Mouse (Mus musculus): ENCODE data around the gene Mael. TPM values are rescaled to one million over a fixed set of nuclear protein-coding genes. Genes with fewer than 3 reads are reported as not detected.

Gene Mael
- polyA plus RNA-seq, 1 experiment from 2014 or later: 0.13 TPM

GRCm38 (mm10) chr1:166165159-166165558 is 73.4 kb downstream of the Mael start:
- H3K36me3 ChIP-seq (ENCODE audit: control insufficient read depth, insufficient read depth): no peaks in the 10 kb centered on the region
- no peaks in the 10 kb centered on the region for H3K9me3 ChIP-seq (replicated peaks; ENCODE audit: control insufficient read depth, low read length)
- H3K27ac ChIP-seq (ENCODE audit: low read length): no peak overlapping the region
- ATAC-seq (replicated peaks; ENCODE audit: extremely low read depth, insufficient read depth, low FRiP score): no peak
- WGBS: 87% methylated on average over 9 of the region's 9 CpGs
- no peak overlapping the region for H3K9ac ChIP-seq (ENCODE audit: low read length)
- H3K27me3 ChIP-seq (ENCODE audit: control insufficient read depth, insufficient read depth, low read length): no peaks in the 10 kb centered on the region; the same call in 1 of the 2 replicates
- no peak overlapping the region for H3K4me3 ChIP-seq (ENCODE audit: low read length)
- H3K4me2 ChIP-seq (ENCODE audit: low read depth, low read length): no peak overlapping the region
- H3K4me1 ChIP-seq (ENCODE audit: control insufficient read depth, insufficient read depth, low read length): no peaks in the 10 kb centered on the region

- ATAC-seq (replicated peaks; ENCODE audit: extremely low read depth, insufficient read depth, low FRiP score): no peak
- peaks cover 5% of the 10 kb centered on the region for H3K27me3 ChIP-seq (ENCODE audit: control insufficient read depth, insufficient read depth, low read length)
- 89% methylated on average over 14 of the region's 14 CpGs for WGBS
- H3K4me1 ChIP-seq (ENCODE audit: control insufficient read depth, insufficient read depth, low read length): no peaks in the 10 kb centered on the region
- no peaks in the 10 kb centered on the region for H3K9me3 ChIP-seq (replicated peaks; ENCODE audit: control insufficient read depth, low read length)
- H3K4me3 ChIP-seq (ENCODE audit: low read length): no peak overlapping the region
- no peak overlapping the region for H3K4me2 ChIP-seq (ENCODE audit: low read depth, low read length)
- H3K9ac ChIP-seq (ENCODE audit: low read length): no peak overlapping the region
- no peak overlapping the region for H3K27ac ChIP-seq (ENCODE audit: low read length)
- no peaks in the 10 kb centered on the region for H3K36me3 ChIP-seq (ENCODE audit: control insufficient read depth, insufficient read depth)
These were observed 74.0 kb downstream of the Mael start for GRCm38 (mm10) chr1:166164580-166164979.

- Histone ChIP-seq H3K27ac (ENCODE audit: low read length) (no peak overlapping the region), H3K9me3 (replicated peaks; ENCODE audit: control insufficient read depth, low read length) (no peaks in the 10 kb centered on the region), H3K36me3 (ENCODE audit: control insufficient read depth, insufficient read depth) (no peaks in the 10 kb centered on the region), H3K4me2 (ENCODE audit: low read depth, low read length) (peak overlapping the region; percentile 39), H3K27me3 (ENCODE audit: control insufficient read depth, insufficient read depth, low read length) (peaks cover 13% of the 10 kb centered on the region), H3K9ac (ENCODE audit: low read length) (no peak overlapping the region), H3K4me3 (ENCODE audit: low read length) (peak overlapping the region; percentile 21; the same call in 1 of the 2 replicates), H3K4me1 (ENCODE audit: control insufficient read depth, insufficient read depth, low read length) (no peaks in the 10 kb centered on the region)
- no peak for ATAC-seq (replicated peaks; ENCODE audit: extremely low read depth, insufficient read depth, low FRiP score)
- WGBS: 17% methylated on average over 24 of the region's 24 CpGs
These were observed 77.7 kb downstream of the Mael start for GRCm38 (mm10) chr1:166160569-166161445.

GRCm38 (mm10) chr1:166160111-166160510 is 78.4 kb downstream of the Mael start:
- no peak overlapping the region for H3K9ac ChIP-seq (ENCODE audit: low read length)
- no peak overlapping the region for H3K4me2 ChIP-seq (ENCODE audit: low read depth, low read length)
- peaks cover 20% of the 10 kb centered on the region for H3K27me3 ChIP-seq (ENCODE audit: control insufficient read depth, insufficient read depth, low read length)
- no peak overlapping the region for H3K4me3 ChIP-seq (ENCODE audit: low read length)
- H3K36me3 ChIP-seq (ENCODE audit: control insufficient read depth, insufficient read depth): no peaks in the 10 kb centered on the region
- H3K9me3 ChIP-seq (replicated peaks; ENCODE audit: control insufficient read depth, low read length): no peaks in the 10 kb centered on the region
- H3K4me1 ChIP-seq (ENCODE audit: control insufficient read depth, insufficient read depth, low read length): no peaks in the 10 kb centered on the region
- H3K27ac ChIP-seq (ENCODE audit: low read length): no peak overlapping the region
- 49% methylated on average over 5 of the region's 5 CpGs for WGBS
- no peak for ATAC-seq (replicated peaks; ENCODE audit: extremely low read depth, insufficient read depth, low FRiP score)

GRCm38 (mm10) chr1:166158664-166159063 is 79.9 kb downstream of the Mael start:
- Histone ChIP-seq H3K9ac (ENCODE audit: low read length) (no peak overlapping the region), H3K4me1 (ENCODE audit: control insufficient read depth, insufficient read depth, low read length) (peaks cover 3% of the 10 kb centered on the region), H3K4me2 (ENCODE audit: low read depth, low read length) (no peak overlapping the region), H3K9me3 (replicated peaks; ENCODE audit: control insufficient read depth, low read length) (no peaks in the 10 kb centered on the region), H3K36me3 (ENCODE audit: control insufficient read depth, insufficient read depth) (no peaks in the 10 kb centered on the region), H3K27ac (ENCODE audit: low read length) (no peak overlapping the region), H3K4me3 (ENCODE audit: low read length) (no peak overlapping the region), H3K27me3 (ENCODE audit: control insufficient read depth, insufficient read depth, low read length) (peaks cover 29% of the 10 kb centered on the region)
- ATAC-seq (replicated peaks; ENCODE audit: extremely low read depth, insufficient read depth, low FRiP score): no peak
- WGBS: 54% methylated on average over 9 of the region's 9 CpGs

GRCm38 (mm10) chr1:166157712-166158111 is 80.8 kb downstream of the Mael start:
- Histone ChIP-seq H3K4me2 (ENCODE audit: low read depth, low read length) (no peak overlapping the region), H3K9ac (ENCODE audit: low read length) (no peak overlapping the region), H3K9me3 (replicated peaks; ENCODE audit: control insufficient read depth, low read length) (no peaks in the 10 kb centered on the region), H3K27me3 (ENCODE audit: control insufficient read depth, insufficient read depth, low read length) (peaks cover 29% of the 10 kb centered on the region), H3K36me3 (ENCODE audit: control insufficient read depth, insufficient read depth) (no peaks in the 10 kb centered on the region), H3K4me1 (ENCODE audit: control insufficient read depth, insufficient read depth, low read length) (peaks cover 3% of the 10 kb centered on the region), H3K4me3 (ENCODE audit: low read length) (no peak overlapping the region), H3K27ac (ENCODE audit: low read length) (no peak overlapping the region)
- no peak for ATAC-seq (replicated peaks; ENCODE audit: extremely low read depth, insufficient read depth, low FRiP score)
- whole genome bisulfite sequencing: 79% methylated on average over 12 of the region's 12 CpGs

GRCm38 (mm10) chr1:166155113-166155494 is 83.4 kb downstream of the Mael start:
- 30% methylated on average over 10 of the region's 10 CpGs for whole genome bisulfite sequencing
- Histone ChIP-seq H3K27ac (ENCODE audit: low read length) (no peak overlapping the region), H3K27me3 (ENCODE audit: control insufficient read depth, insufficient read depth, low read length) (peaks cover 29% of the 10 kb centered on the region), H3K4me1 (ENCODE audit: control insufficient read depth, insufficient read depth, low read length) (peaks cover 3% of the 10 kb centered on the region), H3K36me3 (ENCODE audit: control insufficient read depth, insufficient read depth) (no peaks in the 10 kb centered on the region), H3K9ac (ENCODE audit: low read length) (no peak overlapping the region), H3K4me2 (ENCODE audit: low read depth, low read length) (no peak overlapping the region), H3K4me3 (ENCODE audit: low read length) (no peak overlapping the region), H3K9me3 (replicated peaks; ENCODE audit: control insufficient read depth, low read length) (no peaks in the 10 kb centered on the region)
- ATAC-seq (replicated peaks; ENCODE audit: extremely low read depth, insufficient read depth, low FRiP score): no peak

GRCm38 (mm10) chr1:166154162-166155112 is 84.1 kb downstream of the Mael start:
- H3K4me3 ChIP-seq (ENCODE audit: low read length): peak overlapping the region; percentile 9; the same call in 1 of the 2 replicates
- peaks cover 3% of the 10 kb centered on the region for H3K4me1 ChIP-seq (ENCODE audit: control insufficient read depth, insufficient read depth, low read length)
- H3K36me3 ChIP-seq (ENCODE audit: control insufficient read depth, insufficient read depth): no peaks in the 10 kb centered on the region
- 7% methylated on average over 29 of the region's 29 CpGs for WGBS
- H3K27me3 ChIP-seq (ENCODE audit: control insufficient read depth, insufficient read depth, low read length): peaks cover 22% of the 10 kb centered on the region
- no peaks in the 10 kb centered on the region for H3K9me3 ChIP-seq (replicated peaks; ENCODE audit: control insufficient read depth, low read length)
- H3K27ac ChIP-seq (ENCODE audit: low read length): no peak overlapping the region
- ATAC-seq (replicated peaks; ENCODE audit: extremely low read depth, insufficient read depth, low FRiP score): 0 out of 2 replicates have a peak, but pooled peaks have one; percentile 45
- no peak overlapping the region for H3K9ac ChIP-seq (ENCODE audit: low read length)
- peak overlapping the region; percentile 59 for H3K4me2 ChIP-seq (ENCODE audit: low read depth, low read length)
